Mouse (Mus musculus) heart, adult 2 months (tissue): ENCODE measurements at regions not wholly inside any gene's neighbourhood (a gene's known extent, or its start where the extent isn't known, plus 50 kb on each side); places are given as distances from the start of the nearest gene placed in this dataset.

Experiments
- CTCF ChIP-seq: fragments of 200-600 bp; IDR thresholded peaks from 2 replicates; pipeline ENCODE4 v1.8.1; 2022; ENCODE audit warnings: antibody characterized with exemption, mild to moderate bottlenecking, moderate library complexity
- POLR2A ChIP-seq: fragments of 200-500 bp; IDR thresholded peaks from 2 replicates; pipeline ENCODE4 v1.6.1; 2011; ENCODE audit warnings: mild to moderate bottlenecking, low read depth, low read length, control low read depth; ENCODE audit not compliant: insufficient read depth

GRCm38 (mm10) chr11:30358196-30358595 is 90.2 kb upstream of the Sptbn1 start:
- TF ChIP-seq CTCF (no peak), POLR2A (no peak)
